Mouse (Mus musculus) kidney, adult 10 weeks (tissue): Measurements from ENCODE around the gene Hils1. TPM values are rescaled to one million over a fixed set of nuclear protein-coding genes. Genes with fewer than 3 reads are reported as not detected.

Source experiments
- polyA plus RNA-seq: library from polyadenylated mRNA; stranded (reverse); fragments of 350-450 nt; fragmentation: Illumina TruSeq; extraction: RNeasy Lipid Tissue Mini Kit (QIAGEN cat#74804); gene quantifications from one replicate; pipeline ENCODE4 v1.2.3, GENCODE M21; 2014; ENCODE audit warnings: low read depth, low replicate concordance

Gene Hils1
- polyA plus RNA-seq: not detected

GRCm38 (mm10) chr11:94967419-94967818 is at the start of gene Hils1:
Gene Hils1 (plus strand): TSS chr11:94967593.

DNA sequence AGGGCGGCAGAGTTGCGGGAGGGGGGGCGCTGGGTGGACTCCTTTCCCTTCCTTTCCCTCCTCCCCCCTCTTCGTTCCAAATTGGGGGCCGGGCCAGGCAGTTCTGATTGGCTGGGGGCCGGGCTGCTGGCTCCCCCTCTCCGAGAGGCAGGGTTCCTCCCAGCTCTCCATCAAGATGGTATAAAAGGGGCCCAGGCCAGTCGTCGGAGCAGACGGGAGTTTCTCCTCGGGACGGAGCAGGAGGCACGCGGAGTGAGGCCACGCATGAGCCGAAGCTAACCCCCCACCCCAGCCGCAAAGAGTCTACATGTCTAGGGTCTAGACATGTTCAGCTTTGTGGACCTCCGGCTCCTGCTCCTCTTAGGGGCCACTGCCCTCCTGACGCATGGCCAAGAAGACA is 31.3 kb upstream of the Hils1 start, which contains the start of gene Col1a1:
Gene Col1a1, plus strand, starts transcription at position 180 of the 400 bp plus-strand sequence.

GRCm38 (mm10) chr11:94976199-94976598 is 8.8 kb downstream of the Hils1 start, which contains the start of gene Sgca:
Gene Sgca (minus strand): TSS chr11:94976327.

GRCm38 (mm10) chr11:94990749-94991577 is 23.6 kb downstream of the Hils1 start, which contains the start of gene Ppp1r9b:
Gene Ppp1r9b (plus strand): TSS chr11:94991035.

DNA sequence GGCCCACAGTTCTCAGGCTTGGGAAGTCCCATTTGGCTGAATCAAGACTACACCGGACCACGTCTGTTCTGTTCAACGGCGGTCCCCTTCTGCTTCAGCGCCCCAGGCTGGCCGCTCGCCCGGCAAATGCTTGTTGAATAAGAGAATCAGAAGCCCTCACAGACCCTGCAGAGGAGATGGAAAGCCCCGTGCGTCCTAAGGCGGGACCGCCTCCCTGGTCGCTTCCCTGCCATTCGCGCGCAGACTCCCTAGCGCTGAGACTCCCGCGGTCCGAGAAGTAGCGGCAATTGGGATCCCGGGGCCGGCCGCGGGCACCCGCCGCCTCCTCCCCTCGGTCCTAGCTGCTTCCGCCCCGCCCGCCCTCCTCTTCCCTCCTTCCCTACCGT is 42.2 kb downstream of the Hils1 start, which contains the start of gene Samd14:
Gene Samd14, plus strand, starts transcription at position 251 of the 386 bp plus-strand sequence.

Other genes starting within 250 kb of the Hils1 start
- not detected for gene Cdc34b, start 225.8 kb upstream of the Hils1 start, polyA plus RNA-seq
- gene Tmem92, start 184.9 kb upstream of the Hils1 start, polyA plus RNA-seq: not detected
- 1.5 TPM for gene Col1a1, start 31.4 kb upstream of the Hils1 start, polyA plus RNA-seq
- gene Sgca, start 8.7 kb downstream of the Hils1 start, polyA plus RNA-seq: not detected
- gene Ppp1r9b, start 23.4 kb downstream of the Hils1 start, polyA plus RNA-seq: 8.9 TPM
- gene Samd14, start 42.3 kb downstream of the Hils1 start, polyA plus RNA-seq: not detected
- 11.2 TPM for gene Pdk2, start 73.8 kb downstream of the Hils1 start, polyA plus RNA-seq
- gene Itga3, start 109.2 kb downstream of the Hils1 start, polyA plus RNA-seq: 1.5 TPM
- not detected for gene Dlx3, start 152.5 kb downstream of the Hils1 start, polyA plus RNA-seq
- not detected for gene Dlx4, start 178.7 kb downstream of the Hils1 start, polyA plus RNA-seq